Mouse (Mus musculus) ES-E14 (cell line): ENCODE results near the gene Mark2. TPM values are rescaled to one million over a fixed set of nuclear protein-coding genes. Genes with fewer than 3 reads are reported as not detected.

Experiments used
- DNase-seq: peaks from one replicate; pipeline ENCODE4 v3.0.0-alpha.2; 2013; ENCODE audit warnings: low read depth, low spot score
- H3K27ac ChIP-seq: 2 replicates; pipeline ENCODE4 v1.5.1; 2012; ENCODE audit warnings: low read depth, mild to moderate bottlenecking, low read length, moderate library complexity, mixed read lengths; ENCODE audit not compliant: poor library complexity, insufficient read depth, severe bottlenecking
- H3K36me3 ChIP-seq: 2 replicates; pipeline ENCODE4 v1.6.1; 2012; ENCODE audit warnings: mild to moderate bottlenecking, low read length, moderate library complexity, mixed read lengths; ENCODE audit not compliant: control insufficient read depth, poor library complexity, insufficient read depth, severe bottlenecking
- H3K4me1 ChIP-seq, 2 experiments: fragments of 150-350 bp in 1 of 2; sonication (generic) in 1 of 2; 2 replicates each; pipeline ENCODE4 v1.6.1; 2012; ENCODE audit warnings: low read length in 2 of 2, mild to moderate bottlenecking in 1 of 2, mixed read lengths in 1 of 2; ENCODE audit not compliant: control insufficient read depth in 2 of 2, insufficient read depth in 2 of 2, poor library complexity in 1 of 2
- H3K4me3 ChIP-seq, 2 experiments: fragments of 150-350 bp in 1 of 2; sonication (generic) in 1 of 2; 2 replicates each; pipeline ENCODE4 v1.5.1; 2012; ENCODE audit warnings: low read length in 2 of 2, low read depth in 1 of 2, mild to moderate bottlenecking in 1 of 2, mixed read lengths in 1 of 2; ENCODE audit not compliant: insufficient read depth in 1 of 2, poor library complexity in 1 of 2, severe bottlenecking in 1 of 2
- H3K9ac ChIP-seq: 2 replicates; pipeline ENCODE4 v1.6.1; 2012; ENCODE audit warnings: low read depth, mild to moderate bottlenecking, low read length, mixed read lengths; ENCODE audit not compliant: poor library complexity, insufficient read depth, severe bottlenecking
- H3K9me3 ChIP-seq: fragments of 150-350 bp; sonication (generic); 2 replicates; pipeline ENCODE4 v1.6.1; 2012; ENCODE audit warnings: low read depth, mild to moderate bottlenecking, low read length; ENCODE audit not compliant: control insufficient read depth, insufficient read depth
- CHD2 ChIP-seq: IDR thresholded peaks from 2 replicates; pipeline ENCODE4 v1.6.1; 2014; ENCODE audit warnings: mild to moderate bottlenecking, low read depth, low read length, inconsistent platforms
- HCFC1 ChIP-seq: IDR thresholded peaks from 2 replicates; pipeline ENCODE4 v1.6.1; 2012; ENCODE audit warnings: low read length, inconsistent platforms, borderline replicate concordance; ENCODE audit not compliant: insufficient read depth
- MAFK ChIP-seq: IDR thresholded peaks from 2 replicates; pipeline ENCODE4 v1.6.1; 2014; ENCODE audit warnings: mild to moderate bottlenecking, low read depth, low read length, inconsistent platforms; ENCODE audit not compliant: insufficient read depth
- ZC3H11A ChIP-seq: IDR thresholded peaks from 2 replicates; pipeline ENCODE4 v1.6.1; 2012; ENCODE audit warnings: low read depth, mild to moderate bottlenecking, inconsistent platforms, low read length, borderline replicate concordance
- ZNF384 ChIP-seq: IDR thresholded peaks from 2 replicates; pipeline ENCODE4 v1.6.1; 2012; ENCODE audit warnings: low read depth, low read length, inconsistent platforms
- in situ Hi-C, 2 experiments: fragments of 600-800 bp; cut with MboI; formaldehyde crosslinking; loops; one replicate each; pipeline ENCODE4 v1.15.1; 2025; ENCODE audit warnings: low sequenced_read_pairs in 2 of 2, inconsistent platforms in 1 of 2; ENCODE audit not compliant: unreplicated experiment in 2 of 2
- total RNA-seq: library from RNA; depleted of rRNA; stranded (reverse); fragments of 300-350 nt; gene quantifications from 2 replicates; pipeline ENCODE4 v1.2.3, GENCODE M21; 2012

Gene Mark2
- total RNA-seq, 1 experiment: 44.0 TPM

- no peak overlapping the region for H3K9ac ChIP-seq
- H3K4me3 ChIP-seq: no peak overlapping the region
- H3K9me3 ChIP-seq: no peaks in the 10 kb centered on the region
- H3K4me1 ChIP-seq: peaks cover 7 to 20% of the 10 kb centered on the region in 2 experiments
- in situ Hi-C loops: no loop called here
- TF ChIP-seq ZNF384 (no peak), MAFK (no peak), ZC3H11A (no peak), CHD2 (no peak), HCFC1 (no peak)
- H3K27ac ChIP-seq: no peak overlapping the region
- peaks cover 8% of the 10 kb centered on the region; the same call in 1 of the 2 replicates for H3K36me3 ChIP-seq
- no peak for DNase-seq
These were observed 3.8 kb downstream of the Mark2 start for GRCm38 (mm10) chr19:7337781-7338342.

- Histone ChIP-seq H3K4me3 (no peak overlapping the region), H3K4me1 (peaks cover 7 to 20% of the 10 kb centered on the region in 2 experiments), H3K36me3 (peaks cover 8% of the 10 kb centered on the region; the same call in 1 of the 2 replicates), H3K9me3 (no peaks in the 10 kb centered on the region), H3K27ac (no peak overlapping the region), H3K9ac (no peak overlapping the region)
- DNase-seq: no peak
- TF ChIP-seq ZNF384: no peak
- no peak for TF ChIP-seq HCFC1
- TF ChIP-seq MAFK: no peak
- TF ChIP-seq ZC3H11A: no peak
- TF ChIP-seq CHD2: no peak
- in situ Hi-C loops: no loop called here
These were observed 6.0 kb downstream of the Mark2 start for GRCm38 (mm10) chr19:7335656-7336055.

DNA sequence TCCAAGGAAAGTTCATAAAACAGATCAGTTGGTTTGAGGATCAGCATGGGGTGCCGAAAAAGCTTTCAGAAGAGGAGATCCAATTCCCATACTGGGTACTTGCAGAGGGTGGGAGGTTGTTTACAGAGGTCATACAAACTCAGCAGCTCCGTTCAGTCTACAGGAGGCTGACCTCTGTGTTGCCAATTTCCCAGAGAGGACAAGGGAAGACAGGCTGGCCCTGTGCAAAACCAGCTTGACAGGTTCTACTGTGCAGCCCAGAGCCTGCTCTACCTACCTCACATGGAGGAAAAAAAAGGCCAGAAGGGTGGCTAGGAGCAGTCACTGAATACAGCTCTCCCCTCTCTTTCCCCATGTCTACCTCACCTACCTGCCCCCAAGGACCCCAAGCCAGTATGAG lies 7.6 kb downstream of the Mark2 start:
- Histone ChIP-seq H3K36me3 (peaks cover 6% of the 10 kb centered on the region; the same call in 1 of the 2 replicates), H3K4me1 (peaks cover 6 to 9% of the 10 kb centered on the region in 2 experiments), H3K9me3 (no peaks in the 10 kb centered on the region), H3K27ac (no peak overlapping the region), H3K4me3 (no peak overlapping the region), H3K9ac (no peak overlapping the region)
- TF ChIP-seq ZNF384 (no peak), ZC3H11A (no peak)
- in situ Hi-C loops: no loop called here
- DNase-seq: no peak

GRCm38 (mm10) chr19:7321391-7321790 lies 20.3 kb downstream of the Mark2 start:
- H3K36me3 ChIP-seq: no peaks in the 10 kb centered on the region; the same call in 1 of the 2 replicates
- in situ Hi-C loops: no loop called here
- H3K27ac ChIP-seq: no peak overlapping the region
- H3K4me3 ChIP-seq: no peak overlapping the region
- no peak for DNase-seq
- no peaks in the 10 kb centered on the region for H3K9me3 ChIP-seq
- peaks cover 0 to 2% of the 10 kb centered on the region in 2 experiments; a peak in 1 of 4 replicates for H3K4me1 ChIP-seq
- TF ChIP-seq ZNF384 (no peak), MAFK (no peak), ZC3H11A (no peak), HCFC1 (no peak)
- no peak overlapping the region for H3K9ac ChIP-seq

- Histone ChIP-seq H3K4me3 (no peak overlapping the region), H3K36me3 (no peaks in the 10 kb centered on the region), H3K27ac (no peak overlapping the region), H3K4me1 (peaks cover 0 to 2% of the 10 kb centered on the region in 2 experiments; a peak in 1 of 4 replicates), H3K9me3 (no peaks in the 10 kb centered on the region), H3K9ac (no peak overlapping the region)
- no peak for DNase-seq
- in situ Hi-C loops: no loop called here
- TF ChIP-seq HCFC1 (no peak), ZC3H11A (no peak), MAFK (no peak)
These were observed 21.5 kb downstream of the Mark2 start for GRCm38 (mm10) chr19:7320181-7320580.
